Mouse (Mus musculus) thymus, postnatal 4 days (tissue): ENCODE results near the gene Tbc1d9.
A peak's percentile ranks its signal among the peaks of the same experiment; 100 is the strongest.

Source experiments
- DNase-seq: peaks from one replicate; pipeline ENCODE4 v3.0.0; 2021

Gene Tbc1d9

DNA sequence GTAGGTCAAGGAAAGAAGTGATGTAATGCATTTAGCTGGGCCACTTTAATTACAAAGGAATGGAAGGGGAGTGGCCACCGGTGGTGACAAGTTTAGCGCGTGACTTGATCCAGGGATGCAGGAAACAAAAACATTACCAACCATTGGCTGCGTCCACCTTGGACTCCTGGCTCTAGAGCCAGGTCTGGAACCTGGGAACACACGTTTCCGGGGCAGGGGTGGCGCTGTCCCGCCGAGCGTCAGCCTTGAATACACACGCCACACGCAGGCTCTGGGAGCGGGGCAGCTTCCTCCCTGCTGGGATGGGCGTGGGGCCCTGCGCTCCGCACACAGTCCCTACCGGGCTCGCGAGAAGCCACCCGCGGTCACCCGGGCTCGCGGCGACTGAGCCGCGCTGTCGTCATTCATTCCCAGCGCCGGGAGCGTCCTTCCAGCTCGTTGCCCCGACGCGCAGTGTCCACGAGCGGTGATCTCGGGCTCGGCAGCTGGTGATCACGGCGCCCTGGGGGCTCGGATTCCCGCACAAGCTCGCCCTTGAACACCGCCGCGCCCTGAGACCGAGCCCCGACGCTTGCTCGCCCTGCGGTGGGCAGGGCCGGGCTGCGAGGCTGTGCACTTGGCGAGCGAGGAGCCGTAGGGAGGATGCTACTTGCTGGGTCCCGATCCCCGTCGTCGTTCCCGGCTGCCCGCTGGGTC is at the start of gene Tbc1d9:
Gene Tbc1d9, plus strand, starts transcription at position 118 of the 696 bp plus-strand sequence.
- DNase-seq, result peak; percentile 38

GRCm38 (mm10) chr8:83135086-83135485 is 30.1 kb upstream of the Tbc1d9 start:
- no peak for DNase-seq

GRCm38 (mm10) chr8:83140068-83140467 is 25.1 kb upstream of the Tbc1d9 start:
- DNase-seq, result no peak

DNA sequence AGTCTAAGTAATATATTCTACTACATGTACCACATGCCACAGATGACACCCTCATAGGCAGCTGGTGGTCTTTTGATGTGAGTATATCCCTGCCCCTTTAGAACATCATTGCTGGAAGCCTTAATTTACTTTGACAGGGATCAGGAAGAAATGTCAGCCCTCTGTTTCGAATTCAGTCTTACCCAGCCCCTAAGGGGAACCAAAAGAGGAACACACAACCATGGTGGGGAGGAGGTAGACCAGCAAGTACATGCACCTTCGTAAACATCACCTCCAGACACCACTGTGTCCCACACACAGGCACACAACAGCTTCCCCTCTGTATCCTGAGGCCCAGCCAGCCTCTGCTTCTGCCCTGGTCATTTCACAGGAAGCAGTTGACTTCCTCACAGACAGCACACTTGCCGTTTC is 24.4 kb upstream of the Tbc1d9 start:
- no peak for DNase-seq

- no peak for DNase-seq
Measured at GRCm38 (mm10) chr8:83141358-83141757, 23.8 kb upstream of the Tbc1d9 start.

DNA sequence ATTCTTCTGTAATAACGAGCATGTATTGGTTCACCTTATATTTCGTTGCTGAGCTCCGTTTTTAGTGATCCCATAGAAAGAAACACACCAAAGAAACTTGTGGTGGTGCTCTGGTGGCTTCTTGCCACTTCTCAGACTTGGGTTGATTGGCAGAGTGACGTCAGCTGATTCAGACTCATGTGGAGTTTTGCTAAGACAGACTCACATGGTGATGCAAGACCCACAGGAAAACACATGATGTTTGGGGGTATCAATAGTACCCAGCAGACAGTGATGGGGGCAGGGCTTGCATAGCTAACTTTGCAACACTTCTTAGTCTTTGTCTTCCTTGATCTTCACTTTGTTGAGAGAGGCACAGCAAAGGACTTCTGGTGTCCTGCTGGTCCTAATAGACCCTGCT is 20.6 kb upstream of the Tbc1d9 start:
- no peak for DNase-seq

GRCm38 (mm10) chr8:83145421-83145820 is 19.7 kb upstream of the Tbc1d9 start:
- no peak for DNase-seq

DNA sequence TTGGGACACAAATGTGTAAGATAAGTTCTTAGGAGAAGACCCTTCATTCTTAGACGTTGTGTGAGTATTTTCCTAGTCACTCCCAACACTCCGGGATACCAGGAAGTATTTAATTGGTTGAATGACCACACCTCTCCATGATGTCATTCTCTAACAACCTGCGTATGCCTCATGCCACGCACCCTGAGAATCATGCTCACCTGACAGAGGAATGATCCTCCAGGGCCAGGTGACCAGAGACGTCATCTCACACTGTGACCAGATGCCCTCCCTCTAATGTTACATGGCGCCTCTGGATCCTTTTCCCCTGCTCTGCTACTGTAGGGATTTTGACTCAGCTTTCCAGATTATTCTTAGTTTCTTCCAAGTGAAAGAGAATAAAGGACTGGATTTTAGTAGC is 16.0 kb upstream of the Tbc1d9 start:
- DNase-seq, result no peak

DNA sequence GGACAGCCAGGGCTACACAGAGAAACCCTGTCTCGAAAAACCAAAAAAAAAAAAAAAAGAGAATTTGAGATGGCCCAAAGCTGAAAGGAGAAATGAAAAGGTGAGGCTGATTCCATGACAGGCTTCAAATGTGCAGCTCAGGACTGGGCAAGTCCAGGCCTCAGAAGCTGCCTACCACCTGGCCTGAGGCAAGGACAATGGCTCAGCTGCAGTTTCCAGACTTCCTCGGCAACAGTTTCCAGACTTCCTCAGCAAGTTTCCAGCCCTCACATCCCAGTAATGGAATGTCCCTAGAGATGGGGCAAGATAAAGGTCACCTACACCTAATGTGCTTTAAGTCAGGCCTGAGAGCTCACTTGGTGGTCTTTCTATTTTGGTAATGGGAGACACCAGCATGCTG is 13.1 kb upstream of the Tbc1d9 start:
- no peak for DNase-seq

DNA sequence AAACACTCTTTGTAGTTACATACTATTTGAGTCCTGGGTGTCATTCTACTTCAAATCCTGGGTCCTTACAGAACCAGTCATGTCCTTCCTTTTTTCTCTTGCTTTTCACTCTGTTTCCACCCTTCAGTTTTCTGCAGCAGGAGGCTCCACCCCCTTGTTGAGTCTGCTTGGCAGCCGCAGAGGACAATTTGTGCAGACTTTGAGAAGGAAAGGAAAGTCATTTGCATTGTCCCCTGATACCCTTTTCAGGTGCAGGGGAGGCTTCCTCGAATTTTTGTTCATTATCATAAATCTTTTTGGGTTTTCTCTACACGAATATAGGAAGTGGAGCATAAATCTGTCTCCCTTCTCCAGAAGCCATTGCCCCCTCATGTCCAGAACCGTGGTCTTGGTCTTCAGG is 12.7 kb upstream of the Tbc1d9 start:
- no peak for DNase-seq

DNA sequence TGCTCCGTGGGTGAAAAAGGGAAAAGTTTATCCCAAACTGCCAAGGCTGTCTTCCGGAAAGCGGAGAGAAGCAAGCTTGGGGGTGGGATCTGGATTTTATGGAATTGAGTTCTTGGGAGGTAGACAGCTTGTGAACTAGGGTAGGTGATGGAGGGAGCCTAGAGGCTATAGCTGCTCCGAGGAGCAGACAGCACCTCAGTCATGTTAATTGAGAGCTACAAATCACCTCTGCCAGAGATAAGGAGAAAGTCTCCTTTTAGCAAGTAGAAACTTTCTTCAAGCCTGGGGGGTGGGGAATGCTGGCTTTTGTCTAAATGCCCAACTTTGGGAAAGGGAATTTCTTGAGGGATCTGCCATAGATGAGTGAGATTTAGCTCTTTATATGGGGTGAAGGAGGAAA is 10.0 kb upstream of the Tbc1d9 start:
- DNase-seq, result no peak

DNA sequence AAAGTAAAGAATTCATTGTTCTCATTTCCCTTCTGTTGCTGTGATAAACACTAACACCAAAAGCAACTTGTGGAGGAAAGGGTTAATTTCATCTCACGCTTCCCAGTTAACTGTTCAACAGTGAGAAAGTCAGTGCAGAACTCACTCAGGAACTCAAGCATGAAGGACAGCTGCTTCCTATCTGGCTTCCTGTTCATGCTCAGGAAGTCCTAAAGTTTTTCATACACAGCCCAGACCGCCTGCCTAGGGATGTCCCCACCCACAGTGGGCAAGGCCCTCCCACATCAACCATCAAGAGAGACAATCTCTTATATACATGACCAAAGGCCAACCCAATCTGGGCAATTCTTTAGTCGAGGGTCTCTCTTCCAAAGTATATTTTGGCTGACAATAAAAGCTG is 6.2 kb upstream of the Tbc1d9 start:
- DNase-seq, result no peak

DNA sequence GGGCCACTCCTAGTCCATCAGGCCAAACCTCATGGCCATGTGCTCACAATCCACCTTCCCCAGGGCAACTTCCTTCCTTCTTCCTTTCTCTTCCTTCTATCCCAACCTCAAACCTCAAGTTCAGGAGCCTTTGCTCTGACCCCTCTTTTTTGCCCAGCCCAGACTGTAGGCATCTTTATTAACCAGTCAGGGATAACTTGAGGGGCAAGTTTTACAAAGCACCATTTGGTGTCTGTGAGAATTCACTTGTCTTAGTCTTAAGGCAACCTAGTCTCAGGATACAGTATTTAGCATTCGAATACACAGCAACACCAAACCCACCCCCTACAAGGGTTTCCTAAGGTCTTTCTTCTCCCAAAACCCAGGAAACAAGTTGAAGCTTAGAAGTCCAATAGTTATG is 5.5 kb upstream of the Tbc1d9 start:
- DNase-seq, result no peak

DNA sequence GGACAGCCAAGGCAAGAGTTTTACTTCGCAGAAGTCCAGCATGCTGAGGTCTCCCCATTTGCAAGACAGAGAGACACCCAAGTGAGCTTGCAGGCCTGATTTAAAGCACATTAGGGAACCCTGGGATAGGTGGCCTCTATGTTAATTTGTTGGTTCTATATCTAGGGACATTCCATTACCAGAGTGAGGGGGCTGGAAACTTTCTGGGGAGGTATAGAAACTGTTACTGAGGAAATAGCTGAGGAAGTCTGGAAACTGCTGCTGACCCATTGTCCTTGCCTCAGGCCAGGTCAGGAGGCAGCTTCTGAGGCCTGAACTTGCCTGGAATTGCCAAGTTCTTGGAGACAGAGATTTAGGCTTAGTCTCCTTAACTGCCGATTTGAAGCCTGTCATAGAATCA is 4.5 kb upstream of the Tbc1d9 start:
- no peak for DNase-seq

DNA sequence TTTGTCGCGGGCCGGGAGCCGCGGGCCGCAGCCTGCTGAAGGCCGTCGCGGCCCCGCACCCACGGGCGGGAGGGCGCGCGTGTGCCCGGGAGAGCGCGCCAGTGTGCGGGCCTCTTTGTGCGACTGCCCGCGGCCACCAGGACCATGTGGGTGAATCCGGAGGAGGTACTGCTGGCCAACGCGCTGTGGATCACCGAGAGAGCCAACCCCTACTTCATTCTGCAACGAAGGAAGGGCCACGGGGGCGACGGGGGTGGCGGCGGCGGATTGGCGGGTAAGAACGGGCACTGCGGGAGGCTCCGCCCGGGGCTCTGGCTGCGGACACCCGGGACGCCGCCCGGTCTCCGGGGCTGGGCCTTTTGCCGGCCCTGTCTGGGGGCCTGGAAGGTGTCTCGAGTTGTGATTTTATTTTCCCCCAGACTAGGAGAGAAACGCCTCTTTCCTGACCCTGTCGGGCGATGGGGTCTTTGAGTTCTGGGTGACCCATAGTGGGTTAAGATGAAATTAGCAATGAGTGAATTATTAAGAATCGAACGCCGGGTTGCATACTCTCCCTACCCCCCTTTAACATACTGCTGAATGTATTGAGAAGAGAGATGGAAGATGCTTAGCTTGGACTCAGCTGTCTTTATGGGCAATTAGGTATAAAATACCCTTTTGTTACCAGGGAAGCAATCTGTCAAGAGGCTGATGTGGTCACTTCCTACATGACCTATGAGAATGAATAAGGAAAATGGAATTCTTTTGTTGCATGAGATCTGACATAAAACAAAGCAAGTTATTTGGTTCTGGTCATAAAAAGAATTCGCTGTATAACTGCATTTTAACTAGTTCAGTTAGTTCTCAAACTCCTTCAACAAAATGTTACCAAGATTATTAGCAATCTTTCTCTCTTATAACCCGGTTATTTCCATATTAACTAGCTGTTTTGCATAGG is 1.0 kb downstream of the Tbc1d9 start, which contains the start of gene Gm10645:
Gene Gm10645, minus strand, starts transcription at position 240 of the 937 bp plus-strand sequence.
- peak; percentile 21 for DNase-seq

DNA sequence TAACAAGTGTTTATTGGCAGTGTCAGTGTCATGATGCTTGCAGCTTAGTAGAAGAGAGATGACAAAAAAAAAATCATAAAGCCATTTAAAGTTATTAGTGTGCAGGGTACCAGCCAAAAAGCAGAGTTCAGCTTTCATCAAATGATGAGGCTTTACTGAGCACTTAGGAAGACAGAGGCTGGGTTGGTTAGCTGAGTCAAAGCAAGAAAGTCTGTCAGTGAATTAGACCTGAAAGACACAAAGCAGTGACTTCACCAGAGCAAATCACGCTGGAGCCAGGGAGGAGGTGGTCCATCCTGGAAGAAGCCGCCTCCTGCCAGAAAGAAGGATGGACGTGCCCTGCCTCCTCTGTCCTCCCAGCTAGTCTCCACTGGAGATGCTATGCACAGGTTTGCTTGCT is 2.8 kb downstream of the Tbc1d9 start:
- DNase-seq, result no peak

DNA sequence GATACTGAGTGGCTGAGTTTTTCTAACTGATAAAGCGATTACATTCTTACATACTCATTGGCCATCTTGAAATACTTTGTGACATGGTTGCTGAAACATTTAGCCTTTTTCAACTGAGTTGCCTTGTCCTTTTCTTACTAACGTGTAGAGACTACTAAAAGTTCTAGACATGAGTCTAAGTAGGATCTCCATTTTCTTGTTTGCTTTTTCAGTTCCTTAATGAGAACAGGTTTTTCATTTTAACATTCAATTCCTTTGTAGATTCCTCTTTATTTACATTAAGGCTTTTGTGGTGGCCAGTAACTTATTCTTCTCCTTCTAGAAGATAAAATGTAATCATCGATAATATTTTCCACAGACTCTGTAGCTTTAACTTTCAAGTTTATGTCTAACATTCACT is 4.0 kb downstream of the Tbc1d9 start:
- DNase-seq, result no peak

DNA sequence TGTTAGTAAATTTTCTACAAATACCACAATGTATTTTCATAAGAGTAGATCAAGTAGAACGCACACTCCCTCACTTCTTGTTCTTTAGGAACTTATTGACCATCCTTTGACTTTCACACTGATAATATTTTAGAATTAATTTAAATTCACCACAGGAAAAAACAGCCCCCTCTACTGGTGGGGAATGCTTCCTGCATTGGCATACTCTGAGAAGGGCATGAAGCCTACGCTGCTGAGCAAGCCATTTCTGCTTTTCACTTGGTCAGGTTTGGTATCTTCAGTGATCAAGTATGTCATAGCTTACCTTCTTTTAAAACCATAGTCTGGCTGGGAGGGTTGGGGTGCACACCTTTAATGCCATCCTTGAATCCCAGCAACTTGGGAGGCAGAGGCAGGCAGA is 4.6 kb downstream of the Tbc1d9 start:
- peak; percentile 33 for DNase-seq

DNA sequence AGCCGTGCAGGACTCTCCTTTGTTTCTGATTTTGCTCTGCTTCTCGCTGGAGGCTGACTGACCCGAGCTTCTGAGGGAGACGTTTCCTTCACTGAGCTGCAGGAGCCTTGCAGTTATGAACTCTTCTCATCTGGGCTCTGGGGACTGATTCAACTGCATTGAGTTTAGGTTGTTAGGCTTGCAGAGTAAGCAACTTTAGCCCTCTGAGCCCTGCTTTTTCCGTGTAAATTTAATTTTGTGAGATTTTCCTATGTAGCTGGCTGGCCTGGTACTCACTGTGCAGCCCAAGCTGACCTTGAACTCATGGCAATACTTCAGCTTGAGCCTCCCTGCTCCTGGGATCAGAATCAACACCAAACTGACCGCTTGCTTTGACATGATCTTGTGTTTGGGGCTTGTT is 5.7 kb downstream of the Tbc1d9 start:
- DNase-seq, result no peak

DNA sequence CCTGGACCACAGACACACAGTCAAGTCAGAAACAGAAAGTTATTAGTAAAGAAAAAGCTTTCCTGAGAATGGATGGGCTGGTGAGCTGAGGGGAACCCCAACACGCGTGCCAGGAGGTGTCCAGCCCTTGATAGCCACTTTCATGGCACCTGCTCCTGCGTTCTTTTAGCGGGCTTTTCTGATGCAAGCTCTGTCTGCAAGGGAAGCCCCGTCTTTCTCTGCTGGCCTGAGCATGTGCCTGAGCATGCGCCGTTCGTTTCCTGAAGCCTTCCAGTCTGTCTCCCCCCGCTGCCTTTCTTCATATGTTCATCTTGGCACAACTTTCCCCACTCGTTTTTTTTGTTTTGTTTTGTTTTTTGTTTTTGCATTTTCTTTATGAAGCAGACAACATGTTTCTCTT is 10.5 kb downstream of the Tbc1d9 start:
- no peak for DNase-seq

GRCm38 (mm10) chr8:83176785-83177184 is 11.6 kb downstream of the Tbc1d9 start:
- DNase-seq, result no peak

- no peak for DNase-seq
Measured at GRCm38 (mm10) chr8:83177317-83178195, 12.4 kb downstream of the Tbc1d9 start.

DNA sequence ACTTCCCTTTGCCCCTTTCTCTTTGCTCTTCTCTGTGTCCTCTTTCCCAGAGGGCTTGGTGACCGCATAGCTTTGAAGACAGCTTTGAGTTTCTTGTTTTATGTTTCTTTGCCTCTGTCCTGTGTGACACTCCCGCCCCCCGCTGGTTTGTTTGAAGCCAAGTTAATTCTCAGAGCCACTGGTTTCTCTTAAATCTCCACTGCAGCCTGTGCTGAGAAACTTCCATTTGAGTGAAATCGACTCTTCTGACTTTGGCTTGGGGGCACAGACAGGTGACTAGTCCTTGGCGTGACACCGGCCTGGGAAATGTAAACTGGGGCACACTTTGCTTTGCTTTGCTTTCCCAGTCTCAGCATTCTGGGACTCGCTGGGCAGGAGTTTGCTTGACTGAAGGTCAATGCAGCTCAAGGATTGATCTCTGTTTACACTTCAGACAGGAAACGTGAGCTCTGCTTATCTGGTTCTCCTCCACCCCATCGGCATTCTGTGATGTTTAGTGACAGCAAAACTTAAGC is 13.1 kb downstream of the Tbc1d9 start:
- peak; percentile 11 for DNase-seq
